Mouse (Mus musculus) left cerebral cortex, adult 8-10 months (tissue): ENCODE measurements at regions not wholly inside any gene's neighbourhood (a gene's known extent, or its start where the extent isn't known, plus 50 kb on each side); places are given as distances from the start of the nearest gene placed in this dataset.

ENCODE experiments used
- DNase-seq, 2 experiments: peaks; one replicate each; pipeline ENCODE4 v3.0.0; 2022; ENCODE audit warnings: low spot score in 2 of 2

DNA sequence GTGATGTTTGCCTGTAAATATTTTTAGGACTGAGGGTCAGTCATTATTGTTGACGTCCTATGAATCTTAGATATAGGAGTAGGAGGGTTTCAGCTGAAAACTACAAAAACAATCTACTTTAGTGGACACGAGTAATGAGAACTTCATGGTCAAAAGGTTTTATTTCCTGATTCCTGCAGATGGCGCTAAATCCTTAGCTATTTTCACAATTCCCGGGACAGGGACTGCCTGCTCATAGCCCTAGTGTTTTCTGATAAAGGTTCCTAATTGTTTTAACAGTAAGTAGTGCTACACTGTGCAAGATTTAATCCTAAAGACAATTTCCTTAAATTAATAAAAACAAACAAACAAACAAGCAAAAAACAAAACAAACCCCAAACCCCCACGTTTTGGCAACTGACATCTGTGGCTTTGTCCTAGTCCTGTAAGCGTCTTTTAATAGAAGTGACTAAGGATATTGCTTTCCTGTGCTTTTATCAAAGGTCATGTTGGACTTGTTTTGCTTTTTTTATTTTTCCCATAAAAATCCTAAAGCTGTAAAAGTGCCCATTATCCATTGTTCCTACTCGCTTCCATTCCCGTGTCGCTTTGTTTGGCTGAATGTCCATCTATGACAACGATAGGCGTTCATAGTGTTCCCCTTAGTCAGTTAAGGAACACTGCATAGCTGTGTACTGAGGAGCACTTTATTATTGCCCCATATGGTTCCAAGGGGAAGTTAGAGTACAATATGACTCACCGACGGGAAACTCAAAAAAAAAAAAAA lies 53.5 kb upstream of the Akr1e1 start:
- no peak for DNase-seq
